Mouse (Mus musculus): ENCODE results near the gene Col6a1. TPM values are rescaled to one million over a fixed set of nuclear protein-coding genes. Genes with fewer than 3 reads are reported as not detected.

Gene Col6a1
- polyA plus RNA-seq, 1 experiment from 2014 or later: 105 TPM

GRCm38 (mm10) chr10:76729631-76730620, 4.0 kb upstream of the Col6a1 start:
- Histone ChIP-seq H3K27ac (ENCODE audit: low read length) (peak overlapping the region; percentile 33), H3K4me3 (ENCODE audit: low read length) (no peak overlapping the region), H3K9me3 (replicated peaks; ENCODE audit: control insufficient read depth, low read length) (no peaks in the 10 kb centered on the region), H3K4me1 (ENCODE audit: control insufficient read depth, insufficient read depth, low read length) (peaks cover 24% of the 10 kb centered on the region), H3K9ac (ENCODE audit: low read length) (no peak overlapping the region), H3K36me3 (ENCODE audit: control insufficient read depth, insufficient read depth) (no peaks in the 10 kb centered on the region), H3K27me3 (ENCODE audit: control insufficient read depth, insufficient read depth, low read length) (no peaks in the 10 kb centered on the region), H3K4me2 (ENCODE audit: low read depth, low read length) (no peak overlapping the region)
- ATAC-seq (replicated peaks; ENCODE audit: extremely low read depth, insufficient read depth, low FRiP score): no peak
- 73% methylated on average over 19 of the region's 19 CpGs for WGBS

- Histone ChIP-seq H3K27me3 (ENCODE audit: control insufficient read depth, insufficient read depth, low read length) (no peaks in the 10 kb centered on the region), H3K4me3 (ENCODE audit: low read length) (no peak overlapping the region), H3K4me2 (ENCODE audit: low read depth, low read length) (peak overlapping the region; percentile 34; the same call in 1 of the 2 replicates), H3K4me1 (ENCODE audit: control insufficient read depth, insufficient read depth, low read length) (peaks cover 20% of the 10 kb centered on the region), H3K36me3 (ENCODE audit: control insufficient read depth, insufficient read depth) (no peaks in the 10 kb centered on the region), H3K9me3 (replicated peaks; ENCODE audit: control insufficient read depth, low read length) (no peaks in the 10 kb centered on the region), H3K27ac (ENCODE audit: low read length) (no peak overlapping the region), H3K9ac (ENCODE audit: low read length) (no peak overlapping the region)
- 18% methylated on average over 11 of the region's 11 CpGs for WGBS
- ATAC-seq (replicated peaks; ENCODE audit: extremely low read depth, insufficient read depth, low FRiP score): no peak
Observed at GRCm38 (mm10) chr10:76728369-76728768, 2.4 kb upstream of the Col6a1 start.

GRCm38 (mm10) chr10:76727301-76727700, 1.3 kb upstream of the Col6a1 start:
- no peak overlapping the region for H3K4me2 ChIP-seq (ENCODE audit: low read depth, low read length)
- no peaks in the 10 kb centered on the region for H3K36me3 ChIP-seq (ENCODE audit: control insufficient read depth, insufficient read depth)
- no peak overlapping the region for H3K9ac ChIP-seq (ENCODE audit: low read length)
- no peaks in the 10 kb centered on the region for H3K9me3 ChIP-seq (replicated peaks; ENCODE audit: control insufficient read depth, low read length)
- H3K27ac ChIP-seq (ENCODE audit: low read length): no peak overlapping the region
- H3K27me3 ChIP-seq (ENCODE audit: control insufficient read depth, insufficient read depth, low read length): no peaks in the 10 kb centered on the region
- ATAC-seq (replicated peaks; ENCODE audit: extremely low read depth, insufficient read depth, low FRiP score): no peak
- no peak overlapping the region for H3K4me3 ChIP-seq (ENCODE audit: low read length)
- H3K4me1 ChIP-seq (ENCODE audit: control insufficient read depth, insufficient read depth, low read length): peaks cover 11% of the 10 kb centered on the region
- 92% methylated on average over 7 of the region's 7 CpGs for WGBS

GRCm38 (mm10) chr10:76726866-76727265, 898 bp upstream of the Col6a1 start:
- 80% methylated on average over 4 of the region's 4 CpGs for WGBS
- Histone ChIP-seq H3K4me2 (ENCODE audit: low read depth, low read length) (no peak overlapping the region), H3K4me3 (ENCODE audit: low read length) (no peak overlapping the region), H3K9me3 (replicated peaks; ENCODE audit: control insufficient read depth, low read length) (no peaks in the 10 kb centered on the region), H3K36me3 (ENCODE audit: control insufficient read depth, insufficient read depth) (no peaks in the 10 kb centered on the region), H3K27ac (ENCODE audit: low read length) (0 out of 2 replicates have a peak overlapping the region, but pooled peaks have one; percentile 56), H3K4me1 (ENCODE audit: control insufficient read depth, insufficient read depth, low read length) (peaks cover 9% of the 10 kb centered on the region), H3K9ac (ENCODE audit: low read length) (no peak overlapping the region), H3K27me3 (ENCODE audit: control insufficient read depth, insufficient read depth, low read length) (no peaks in the 10 kb centered on the region)
- no peak for ATAC-seq (replicated peaks; ENCODE audit: extremely low read depth, insufficient read depth, low FRiP score)

GRCm38 (mm10) chr10:76725097-76725496, 871 bp downstream of the Col6a1 start:
- peak overlapping the region; percentile 58 for H3K4me2 ChIP-seq (ENCODE audit: low read depth, low read length)
- peak overlapping the region; percentile 69 for H3K9ac ChIP-seq (ENCODE audit: low read length)
- H3K4me1 ChIP-seq (ENCODE audit: control insufficient read depth, insufficient read depth, low read length): peaks cover 9% of the 10 kb centered on the region
- peak overlapping the region; percentile 56 for H3K4me3 ChIP-seq (ENCODE audit: low read length)
- H3K27ac ChIP-seq (ENCODE audit: low read length): peak overlapping the region; percentile 78; the same call in 1 of the 2 replicates
- H3K9me3 ChIP-seq (replicated peaks; ENCODE audit: control insufficient read depth, low read length): no peaks in the 10 kb centered on the region
- WGBS: 45% methylated on average over 2 of the region's 2 CpGs
- 0 out of 2 replicates have a peak, but pooled peaks cover under 1% of the 10 kb centered on the region for H3K36me3 ChIP-seq (ENCODE audit: control insufficient read depth, insufficient read depth)
- no peaks in the 10 kb centered on the region for H3K27me3 ChIP-seq (ENCODE audit: control insufficient read depth, insufficient read depth, low read length)
- ATAC-seq (replicated peaks; ENCODE audit: extremely low read depth, insufficient read depth, low FRiP score): no peak

GRCm38 (mm10) chr10:76724231-76724736, 1.7 kb downstream of the Col6a1 start:
- Histone ChIP-seq H3K27me3 (ENCODE audit: control insufficient read depth, insufficient read depth, low read length) (no peaks in the 10 kb centered on the region), H3K4me2 (ENCODE audit: low read depth, low read length) (peak overlapping the region; percentile 58), H3K27ac (ENCODE audit: low read length) (no peak overlapping the region), H3K9ac (ENCODE audit: low read length) (peak overlapping the region; percentile 69; the same call in 1 of the 2 replicates), H3K4me1 (ENCODE audit: control insufficient read depth, insufficient read depth, low read length) (peaks cover 9% of the 10 kb centered on the region), H3K9me3 (replicated peaks; ENCODE audit: control insufficient read depth, low read length) (no peaks in the 10 kb centered on the region), H3K36me3 (ENCODE audit: control insufficient read depth, insufficient read depth) (0 out of 2 replicates have a peak, but pooled peaks cover 2% of the 10 kb centered on the region), H3K4me3 (ENCODE audit: low read length) (peak overlapping the region; percentile 56)
- 41% methylated on average over 5 of the region's 5 CpGs for WGBS
- no peak for ATAC-seq (replicated peaks; ENCODE audit: extremely low read depth, insufficient read depth, low FRiP score)

GRCm38 (mm10) chr10:76722751-76723450, 3.1 kb downstream of the Col6a1 start:
- Histone ChIP-seq H3K9me3 (replicated peaks; ENCODE audit: control insufficient read depth, low read length) (no peaks in the 10 kb centered on the region), H3K4me3 (ENCODE audit: low read length) (no peak overlapping the region), H3K36me3 (ENCODE audit: control insufficient read depth, insufficient read depth) (0 out of 2 replicates have a peak, but pooled peaks cover 2% of the 10 kb centered on the region), H3K27ac (ENCODE audit: low read length) (no peak overlapping the region), H3K4me2 (ENCODE audit: low read depth, low read length) (no peak overlapping the region), H3K4me1 (ENCODE audit: control insufficient read depth, insufficient read depth, low read length) (peaks cover 9% of the 10 kb centered on the region), H3K27me3 (ENCODE audit: control insufficient read depth, insufficient read depth, low read length) (no peaks in the 10 kb centered on the region), H3K9ac (ENCODE audit: low read length) (no peak overlapping the region)
- 85% methylated on average over 18 of the region's 18 CpGs for WGBS
- ATAC-seq (replicated peaks; ENCODE audit: extremely low read depth, insufficient read depth, low FRiP score): no peak

GRCm38 (mm10) chr10:76721746-76722145, 4.2 kb downstream of the Col6a1 start:
- no peaks in the 10 kb centered on the region for H3K9me3 ChIP-seq (replicated peaks; ENCODE audit: control insufficient read depth, low read length)
- H3K36me3 ChIP-seq (ENCODE audit: control insufficient read depth, insufficient read depth): 0 out of 2 replicates have a peak, but pooled peaks cover 6% of the 10 kb centered on the region
- H3K27me3 ChIP-seq (ENCODE audit: control insufficient read depth, insufficient read depth, low read length): no peaks in the 10 kb centered on the region
- H3K4me1 ChIP-seq (ENCODE audit: control insufficient read depth, insufficient read depth, low read length): peaks cover 9% of the 10 kb centered on the region
- 93% methylated on average over 6 of the region's 6 CpGs for WGBS
- no peak overlapping the region for H3K4me3 ChIP-seq (ENCODE audit: low read length)
- H3K27ac ChIP-seq (ENCODE audit: low read length): no peak overlapping the region
- no peak for ATAC-seq (replicated peaks; ENCODE audit: extremely low read depth, insufficient read depth, low FRiP score)
- no peak overlapping the region for H3K4me2 ChIP-seq (ENCODE audit: low read depth, low read length)
- no peak overlapping the region for H3K9ac ChIP-seq (ENCODE audit: low read length)

All from heart, embryonic 16.5 days (tissue).